Mouse (Mus musculus) cortical plate, adult 2 months (tissue): ENCODE data around the gene Ctrb1.

Experiments used
- CTCF ChIP-seq: fragments of 200-500 bp; IDR thresholded peaks from 2 replicates; pipeline ENCODE4 v1.5.1; 2011; ENCODE audit warnings: mild to moderate bottlenecking, control low read depth, low read length; ENCODE audit not compliant: insufficient read depth; ENCODE audit errors: extremely low read depth
- POLR2A ChIP-seq: fragments of 200-500 bp; IDR thresholded peaks from 2 replicates; pipeline ENCODE4 v1.6.1; 2011; ENCODE audit warnings: mild to moderate bottlenecking, low read length, control low read depth; ENCODE audit not compliant: insufficient read depth; ENCODE audit errors: extremely low read depth

DNA sequence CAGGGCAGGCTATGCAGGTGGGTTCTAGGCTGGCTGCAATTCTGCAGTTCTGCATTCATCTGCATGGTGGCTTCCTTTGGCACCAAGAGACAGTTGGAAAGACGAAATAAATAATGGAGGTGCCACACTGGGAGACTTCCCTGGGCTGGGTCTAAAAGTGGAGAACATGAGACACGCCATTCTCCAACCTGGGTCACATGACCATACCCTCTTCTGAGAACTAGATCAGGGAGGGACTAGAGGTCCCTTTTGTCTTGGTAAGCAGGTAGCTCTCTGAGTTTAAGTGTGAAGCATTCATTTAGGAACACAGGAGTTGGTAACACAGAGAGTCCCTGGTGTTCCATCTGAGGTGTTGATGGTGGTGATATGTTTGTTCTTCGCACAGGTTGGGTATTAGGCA lies 9.4 kb upstream of the Ctrb1 start:
- TF ChIP-seq CTCF (no peak), POLR2A (no peak)
